Mouse (Mus musculus) CH12.LX (cell line): ENCODE data around the gene Ecsit.

Experiments used
- CHD2 ChIP-seq: IDR thresholded peaks from 2 replicates; pipeline ENCODE4 v1.6.1; 2011; ENCODE audit warnings: low read length, improper control_type of control experiment
- CTCF ChIP-seq, 2 experiments: IDR thresholded peaks in 1 of 2; conservative IDR thresholded peaks in 1 of 2; 2 replicates each; pipeline ENCODE4 v1.5.1; 2011 to 2012; ENCODE audit warnings: low read depth in 2 of 2, low read length in 2 of 2, improper control_type of control experiment in 1 of 2, inconsistent platforms in 1 of 2, mild to moderate bottlenecking in 1 of 2, moderate library complexity in 1 of 2
- ETS1 ChIP-seq: conservative IDR thresholded peaks from 2 replicates; pipeline ENCODE4 v1.6.1; 2012; ENCODE audit warnings: low read depth, mild to moderate bottlenecking, inconsistent platforms, low read length, improper control_type of control experiment, moderate library complexity
- HCFC1 ChIP-seq: IDR thresholded peaks from 2 replicates; pipeline ENCODE4 v1.6.1; 2012; ENCODE audit warnings: low read depth, mild to moderate bottlenecking, inconsistent platforms, low read length, improper control_type of control experiment
- JUN ChIP-seq: IDR thresholded peaks from 2 replicates; pipeline ENCODE4 v1.6.1; 2011; ENCODE audit warnings: low read depth, mild to moderate bottlenecking, low read length, improper control_type of control experiment, moderate library complexity; ENCODE audit not compliant: insufficient read depth
- JUND ChIP-seq: conservative IDR thresholded peaks from 2 replicates; pipeline ENCODE4 v1.6.1; 2011; ENCODE audit warnings: low read depth, low read length, improper control_type of control experiment
- MAX ChIP-seq: IDR thresholded peaks from 2 replicates; pipeline ENCODE4 v1.6.1; 2011; ENCODE audit warnings: low read length, improper control_type of control experiment
- MXI1 ChIP-seq: IDR thresholded peaks from 2 replicates; pipeline ENCODE4 v1.6.1; 2011; ENCODE audit warnings: mild to moderate bottlenecking, low read depth, low read length, improper control_type of control experiment
- MYC ChIP-seq: IDR thresholded peaks from 2 replicates; pipeline ENCODE4 v1.6.1; 2011; ENCODE audit warnings: low read depth, mild to moderate bottlenecking, improper control_type of control experiment, low read length
- POLR2A ChIP-seq: IDR thresholded peaks from 2 replicates; pipeline ENCODE4 v1.6.1; 2011; ENCODE audit warnings: low read depth, mild to moderate bottlenecking, improper control_type of control experiment, low read length
- USF1 ChIP-seq: IDR thresholded peaks from 2 replicates; pipeline ENCODE4 v1.6.1; 2014; ENCODE audit warnings: low read depth, mild to moderate bottlenecking, inconsistent platforms, low read length, improper control_type of control experiment
- ZNF384 ChIP-seq: IDR thresholded peaks from 2 replicates; pipeline ENCODE4 v1.6.1; 2012; ENCODE audit warnings: low read depth, low read length, improper control_type of control experiment, inconsistent platforms

DNA sequence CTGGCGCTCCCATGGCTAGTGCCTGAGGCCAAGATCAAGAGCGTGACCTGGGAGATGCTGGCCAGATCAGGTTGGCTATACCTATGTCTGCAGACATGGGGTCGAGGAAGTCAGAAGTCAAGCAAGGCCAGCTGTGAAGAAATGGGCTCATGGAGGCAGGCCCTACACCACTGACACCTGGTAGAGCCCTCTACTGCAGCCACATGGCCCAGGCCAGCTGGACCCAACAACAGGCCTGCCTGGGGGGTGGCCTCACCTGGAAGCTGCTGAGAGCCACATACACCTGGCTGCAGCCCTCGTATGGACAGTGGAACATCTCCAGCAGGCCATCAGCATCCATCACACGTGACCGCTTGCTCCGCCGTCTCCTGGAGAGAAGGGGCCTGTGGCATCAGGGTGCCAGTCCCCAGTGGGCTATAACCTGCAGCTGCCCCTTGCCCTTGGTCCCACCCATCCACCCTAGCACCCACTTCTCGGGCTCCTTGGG lies 28.2 kb downstream of the Ecsit start:
- TF ChIP-seq MYC (no peak), CHD2 (no peak), CTCF (conservative IDR thresholded peaks at IDR 0.05 in 1 of 2, IDR thresholded peaks at IDR 0.05 in 1 of 2; ENCODE audit: low read depth in 2 of 2, low read length in 2 of 2) (no peak), USF1 (no peak), MAX (no peak), JUN (no peak), ETS1 (no peak), HCFC1 (no peak), JUND (no peak), POLR2A (no peak), ZNF384 (no peak), MXI1 (no peak)
